Mouse (Mus musculus) kidney, adult 2 months (tissue): ENCODE data around the gene Prdx1. TPM values are rescaled to one million over a fixed set of nuclear protein-coding genes. Genes with fewer than 3 reads are reported as not detected.
"Not testable (repeated sequence)": the region's sequence is repeated elsewhere in the genome, so short reads cannot be mapped to it uniquely, and the experiment has no call there.

ENCODE experiments used
- DNase-seq: peaks from one replicate; pipeline ENCODE4 v3.0.0; 2021
- H3K27ac ChIP-seq: fragments of 200-500 bp; 2 replicates; pipeline ENCODE4 v1.5.1; 2012; ENCODE audit warnings: low read depth, low read length, control low read depth, inconsistent platforms; ENCODE audit not compliant: insufficient read depth
- H3K27me3 ChIP-seq: fragments of 200-500 bp; replicated peaks from 2 replicates; pipeline ENCODE4 v1.6.1; 2012; ENCODE audit warnings: mild to moderate bottlenecking, moderate library complexity, low read length, inconsistent platforms; ENCODE audit not compliant: control insufficient read depth, insufficient read depth
- H3K36me3 ChIP-seq: fragments of 200-500 bp; 2 replicates; pipeline ENCODE4 v1.6.1; 2012; ENCODE audit warnings: mild to moderate bottlenecking, moderate library complexity, low read length, inconsistent platforms; ENCODE audit not compliant: control insufficient read depth, insufficient read depth
- H3K4me1 ChIP-seq: fragments of 200-500 bp; 2 replicates; pipeline ENCODE4 v1.6.1; 2011; ENCODE audit warnings: low read length; ENCODE audit not compliant: control insufficient read depth, insufficient read depth
- H3K4me3 ChIP-seq: fragments of 200-500 bp; 2 replicates; pipeline ENCODE4 v1.5.1; 2011; ENCODE audit warnings: mild to moderate bottlenecking, low read depth, low read length, control low read depth; ENCODE audit not compliant: insufficient read depth
- CTCF ChIP-seq: fragments of 200-500 bp; conservative IDR thresholded peaks from 2 replicates; pipeline ENCODE4 v1.5.1; 2011; ENCODE audit warnings: low read depth, mild to moderate bottlenecking, control low read depth, low read length, moderate library complexity, mixed read lengths; ENCODE audit not compliant: insufficient read depth, insufficient read length
- POLR2A ChIP-seq: fragments of 200-500 bp; IDR thresholded peaks from one replicate; pipeline ENCODE4 v1.6.1; 2011; ENCODE audit warnings: low read depth, low read length, control low read depth
- WGBS: fragments of 180-500 bp; shearing (Covaris S2); methylation state at CpG from one replicate; pipeline ENCODE4 v1.1.7; 2018; 5-methylcytosine and 5-hydroxymethylcytosine counted together
- polyA plus RNA-seq: library from polyadenylated mRNA; depleted of rRNA; stranded (reverse); fragments of >200 nt; gene quantifications from 2 replicates; pipeline ENCODE4 v1.2.3, GENCODE M21; 2012

Gene Prdx1
- polyA plus RNA-seq, 1 experiment, result 478 TPM

- peaks cover 17% of the 10 kb centered on the region for H3K4me1 ChIP-seq
- DNase-seq, result peak; percentile 83
- 55% methylated on average over 6 of the region's 6 CpGs for WGBS
- no peaks in the 10 kb centered on the region for H3K36me3 ChIP-seq
- H3K27ac ChIP-seq, result peak overlapping the region; percentile 49; the same call in 1 of the 2 replicates
- TF ChIP-seq CTCF, result no peak
- no peak for TF ChIP-seq POLR2A
- H3K4me3 ChIP-seq, result no peak overlapping the region
- H3K27me3 ChIP-seq, result no peaks in the 10 kb centered on the region
Measured at GRCm38 (mm10) chr4:116660829-116661228, 24.5 kb upstream of the Prdx1 start.

- Histone ChIP-seq H3K27me3 (no peaks in the 10 kb centered on the region), H3K4me3 (no peak overlapping the region), H3K4me1 (peaks cover 12% of the 10 kb centered on the region), H3K36me3 (no peaks in the 10 kb centered on the region), H3K27ac (no peak overlapping the region)
- WGBS, result 97% methylated on average over 1 of the region's 1 CpGs
- TF ChIP-seq CTCF (no peak), POLR2A (no peak)
- no peak for DNase-seq
Measured at GRCm38 (mm10) chr4:116661998-116662397, 23.3 kb upstream of the Prdx1 start.

DNA sequence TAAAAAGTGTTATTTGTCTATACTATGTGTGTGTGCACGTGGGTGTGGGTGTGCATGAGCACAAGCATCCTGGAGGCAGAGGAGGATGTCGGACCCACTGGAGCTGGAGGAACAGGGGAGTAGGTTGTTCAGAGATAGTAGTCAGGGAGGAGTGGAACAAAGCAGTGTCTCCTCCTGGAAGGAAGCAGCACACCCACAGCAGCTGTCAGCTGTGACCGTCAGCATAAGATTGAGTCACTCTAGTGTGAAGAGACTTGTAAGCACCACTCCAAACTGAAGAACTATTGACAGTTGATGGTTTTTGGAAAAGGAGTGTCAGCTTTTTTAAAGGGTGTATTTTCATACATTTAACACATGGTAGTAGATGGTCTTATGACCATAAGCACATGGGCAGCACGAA, 18.7 kb upstream of the Prdx1 start:
- H3K4me1 ChIP-seq, result peaks cover 4% of the 10 kb centered on the region
- H3K4me3 ChIP-seq, result no peak overlapping the region
- H3K27ac ChIP-seq, result no peak overlapping the region
- no peak for DNase-seq
- no peaks in the 10 kb centered on the region for H3K36me3 ChIP-seq
- H3K27me3 ChIP-seq, result no peaks in the 10 kb centered on the region
- WGBS, result 64% methylated on average over 4 of the region's 4 CpGs
- TF ChIP-seq CTCF (no peak), POLR2A (no peak)

GRCm38 (mm10) chr4:116668145-116668544, 17.2 kb upstream of the Prdx1 start:
- Histone ChIP-seq H3K27me3 (no peaks in the 10 kb centered on the region), H3K27ac (peak overlapping the region; percentile 46), H3K4me1 (peaks cover 4% of the 10 kb centered on the region), H3K4me3 (no peak overlapping the region), H3K36me3 (no peaks in the 10 kb centered on the region)
- 23% methylated on average over 3 of the region's 3 CpGs for WGBS
- peak; percentile 56 for DNase-seq
- TF ChIP-seq POLR2A (no peak), CTCF (no peak)

DNA sequence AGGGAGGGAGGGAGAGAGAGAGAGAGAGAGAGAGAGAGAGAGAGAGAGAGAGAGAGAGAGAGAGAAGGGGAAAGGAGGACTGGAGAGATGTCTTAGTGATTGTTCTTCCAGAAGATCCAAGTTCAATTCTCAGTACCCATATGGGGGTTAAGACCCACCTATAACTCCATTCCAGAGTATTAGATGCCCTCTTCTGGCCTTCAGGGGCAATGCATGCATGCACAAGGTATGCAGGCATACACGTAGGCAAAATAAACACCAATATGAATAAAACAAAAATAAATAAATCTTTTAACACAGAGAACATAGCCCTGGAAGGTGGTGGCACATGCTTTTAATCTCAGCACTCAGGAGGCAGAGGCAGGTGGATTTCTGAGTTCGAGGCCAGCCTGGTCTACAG, 16.1 kb upstream of the Prdx1 start:
- Histone ChIP-seq H3K27ac (no peak overlapping the region), H3K27me3 (no peaks in the 10 kb centered on the region), H3K4me3 (no peak overlapping the region), H3K36me3 (no peaks in the 10 kb centered on the region), H3K4me1 (peaks cover 4% of the 10 kb centered on the region)
- TF ChIP-seq POLR2A, result no peak
- TF ChIP-seq CTCF, result peak; percentile 50
- WGBS, result 54% methylated on average over 2 of the region's 2 CpGs
- DNase-seq, result peak; percentile 51

DNA sequence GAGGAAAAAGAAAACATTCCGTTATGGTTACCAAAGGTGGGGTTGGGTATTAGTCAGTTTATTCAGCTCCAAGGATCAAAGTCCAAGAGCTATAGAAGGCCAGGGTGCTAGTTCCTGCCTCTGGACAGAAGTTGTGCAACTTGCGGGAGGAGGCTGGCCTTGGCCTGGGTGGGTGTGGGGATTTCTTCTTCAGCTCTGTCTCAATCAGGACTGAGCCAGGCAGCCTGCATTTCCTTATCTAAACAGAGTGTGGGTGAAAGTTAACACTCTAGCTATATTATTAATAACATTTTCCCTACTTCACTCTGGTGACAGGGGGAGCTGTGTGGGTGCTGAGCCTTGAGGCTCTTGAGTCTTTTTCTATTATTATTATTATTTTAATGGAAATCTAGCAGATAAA, 12.6 kb upstream of the Prdx1 start:
- H3K27ac ChIP-seq, result no peak overlapping the region
- peak; percentile 54 for DNase-seq
- no peaks in the 10 kb centered on the region for H3K27me3 ChIP-seq
- H3K36me3 ChIP-seq, result no peaks in the 10 kb centered on the region
- peaks cover 4% of the 10 kb centered on the region for H3K4me1 ChIP-seq
- H3K4me3 ChIP-seq, result no peak overlapping the region
- 40% methylated on average over 2 of the region's 2 CpGs for WGBS
- TF ChIP-seq POLR2A (no peak), CTCF (no peak)

- H3K36me3 ChIP-seq, DNase-seq, H3K4me1 ChIP-seq, H3K27me3 ChIP-seq, H3K27ac ChIP-seq, H3K4me3 ChIP-seq: not testable (repeated sequence)
- 92% methylated on average over 6 of the region's 6 CpGs for WGBS
Measured at GRCm38 (mm10) chr4:116674761-116675160, 10.6 kb upstream of the Prdx1 start.

DNA sequence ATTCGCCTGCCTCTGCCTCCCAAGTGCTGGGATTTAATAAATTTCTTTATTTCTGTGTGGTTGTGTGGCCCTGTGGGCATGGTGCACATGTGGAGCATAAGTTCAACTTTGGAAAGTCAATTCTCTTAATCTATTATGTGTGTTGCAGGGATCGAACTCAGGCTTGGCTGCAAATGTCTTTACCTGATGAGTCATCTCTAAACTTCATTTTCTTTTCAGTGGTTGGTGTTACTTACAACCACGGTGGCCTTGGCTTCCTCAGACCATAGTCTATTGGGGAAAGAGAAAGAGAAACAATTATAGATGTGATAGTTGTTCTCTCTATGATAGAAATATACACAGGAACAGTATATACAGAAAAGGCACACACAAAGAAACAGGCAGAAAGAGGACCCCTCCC, 9.3 kb upstream of the Prdx1 start:
- WGBS, result 85% methylated on average over 3 of the region's 3 CpGs
- Histone ChIP-seq H3K36me3 (no peaks in the 10 kb centered on the region), H3K27me3 (no peaks in the 10 kb centered on the region), H3K27ac (no peak overlapping the region), H3K4me1 (no peaks in the 10 kb centered on the region), H3K4me3 (no peak overlapping the region)
- no peak for DNase-seq
- TF ChIP-seq POLR2A (no peak), CTCF (no peak)
